In the genomic region with DNA sequence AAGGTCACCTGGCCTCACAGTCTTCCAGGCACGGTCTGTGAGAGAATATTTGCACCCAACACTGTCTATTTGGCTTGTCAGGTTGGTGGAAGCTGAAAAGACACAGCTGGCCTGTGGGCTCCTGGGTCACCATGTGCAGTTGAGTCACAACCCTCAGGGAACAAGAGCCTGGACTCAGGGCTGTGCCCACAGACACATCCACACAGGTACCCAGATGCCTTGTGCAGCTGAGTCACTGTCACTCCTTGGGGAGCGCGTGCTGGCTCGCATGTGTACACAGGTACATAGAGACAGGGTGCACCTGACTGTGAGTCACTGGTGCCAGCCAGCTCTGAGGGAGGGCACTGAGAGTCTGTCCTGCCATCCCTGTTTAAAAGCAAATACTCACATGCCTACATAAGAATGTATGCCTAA, we compare ENCODE assay signal across 8 mouse cellular contexts.
DNase-seq lines count a peak whose midpoint lies in the region; ATAC-seq lines count a peak whose summit lies in the region.

No protein-coding gene starts in this region.

- no peak overlapping the region for H3K9ac ChIP-seq in embryonic facial prominence, embryonic 14.5 days (ENCODE audit: low read depth, low read length)

- no peak overlapping the region for H3K4me2 ChIP-seq in embryonic facial prominence, embryonic 14.5 days (ENCODE audit: low read depth, low read length)

- intact Hi-C loops in left cerebral cortex, postnatal 36 days (cut with DNase I): loop anchor here (5.0 to 10.0 kb wide), 2 partner anchors 257 to 359 kb away; no protein-coding TSS in a partner anchor
- intact Hi-C loops in left cerebral cortex, postnatal 4 days (cut with DNase I): loop anchor here (5.0 to 10.0 kb wide), 4 partner anchors 147 to 727 kb away; no protein-coding TSS in a partner anchor

- no peaks in the 10 kb centered on the region for H3K27me3 ChIP-seq in embryonic facial prominence, embryonic 14.5 days (replicated peaks; ENCODE audit: control insufficient read depth, insufficient read depth, low read length)
- no peaks in the 10 kb centered on the region for H3K27me3 ChIP-seq in embryonic facial prominence, embryonic 10.5 days (replicated peaks; ENCODE audit: low read depth, poor library complexity, severe bottlenecking)

- no peaks in the 10 kb centered on the region; the same call in 1 of the 2 replicates for H3K36me3 ChIP-seq in embryonic facial prominence, embryonic 14.5 days (ENCODE audit: control insufficient read depth, insufficient read depth, low read length)
- H3K36me3 ChIP-seq in embryonic facial prominence, embryonic 10.5 days (replicated peaks): no peaks in the 10 kb centered on the region

- 0 out of 2 replicates have a peak, but pooled peaks cover 2% of the 10 kb centered on the region for H3K9me3 ChIP-seq in embryonic facial prominence, embryonic 14.5 days (ENCODE audit: control insufficient read depth, low read length)
- no peaks in the 10 kb centered on the region for H3K9me3 ChIP-seq in embryonic facial prominence, embryonic 10.5 days

- H3K4me1 ChIP-seq in embryonic facial prominence, embryonic 14.5 days (ENCODE audit: control insufficient read depth, insufficient read depth, low read length): peaks cover 4% of the 10 kb centered on the region; the same call in 1 of the 2 replicates
- H3K4me1 ChIP-seq in embryonic facial prominence, embryonic 10.5 days: peaks cover 22% of the 10 kb centered on the region

- 0 out of 2 replicates have a peak, but pooled peaks have one; percentile 4 for ATAC-seq in embryonic facial prominence, embryonic 14.5 days (ENCODE audit: low read depth)

- H3K27ac ChIP-seq in embryonic facial prominence, embryonic 14.5 days (replicated peaks; ENCODE audit: low read depth, low read length): no peak overlapping the region
- H3K27ac ChIP-seq in embryonic facial prominence, embryonic 10.5 days (replicated peaks): no peak overlapping the region

- no peak for DNase-seq in embryonic facial prominence, embryonic 14.5 days (ENCODE audit: low spot score)
- DNase-seq in embryonic facial prominence, embryonic 10.5 days (ENCODE audit: low spot score): no peak
- DNase-seq in urinary bladder, adult 18-20 months (ENCODE audit: low spot score in 2 of 2): peak; percentile 67 to 84
- DNase-seq in urinary bladder, postnatal 10 days (ENCODE audit: low spot score): no peak
- peak; percentile 43 to 56 for DNase-seq in lung, adult 18-20 months
- DNase-seq in urinary bladder, postnatal 36 days (ENCODE audit: low spot score in 2 of 2): peak; percentile 57 to 77
- no peak for DNase-seq in left cerebral cortex, postnatal 36 days (ENCODE audit: low spot score in 2 of 2)
- DNase-seq in left cerebral cortex, postnatal 4 days: no peak

- no peak overlapping the region for H3K4me3 ChIP-seq in embryonic facial prominence, embryonic 14.5 days (ENCODE audit: low read depth, low read length)
- H3K4me3 ChIP-seq in embryonic facial prominence, embryonic 10.5 days: no peak overlapping the region

- WGBS in embryonic facial prominence, embryonic 14.5 days: 87% methylated on average over 4 of the region's 4 CpGs
- WGBS in embryonic facial prominence, embryonic 10.5 days: 89% methylated on average over 4 of the region's 4 CpGs

Comparison
In these comparisons a context has a peak if more than half of its experiments do, and no peak if none do; other contexts are left out.
1. DNase-seq: peak in urinary bladder, adult 18-20 months (2 of 2), lung, adult 18-20 months (2 of 2) and urinary bladder, postnatal 36 days (2 of 2); none in embryonic facial prominence, embryonic 14.5 days (single experiment), embryonic facial prominence, embryonic 10.5 days (single experiment), urinary bladder, postnatal 10 days (single experiment), left cerebral cortex, postnatal 36 days (0 of 2) and left cerebral cortex, postnatal 4 days (single experiment).